Mouse (Mus musculus) liver, adult 2 months (tissue): Measurements from ENCODE around the gene Vsig10l. TPM values are rescaled to one million over a fixed set of nuclear protein-coding genes. Genes with fewer than 3 reads are reported as not detected.

Source experiments
- DNase-seq: peaks from one replicate; pipeline ENCODE4 v3.0.0-alpha.2; 2011; ENCODE audit warnings: low read depth, low spot score; ENCODE audit errors: extremely low read depth
- H3K27ac ChIP-seq: fragments of 200-500 bp; replicated peaks from 2 replicates; pipeline ENCODE4 v1.5.1; 2012; ENCODE audit warnings: low read depth, mild to moderate bottlenecking, control low read depth, inconsistent platforms, low read length; ENCODE audit not compliant: insufficient read depth
- H3K27me3 ChIP-seq: fragments of 200-500 bp; 2 replicates; pipeline ENCODE4 v1.6.1; 2012; ENCODE audit warnings: mild to moderate bottlenecking, moderate library complexity, low read length, inconsistent platforms; ENCODE audit not compliant: control insufficient read depth, insufficient read depth
- H3K36me3 ChIP-seq: fragments of 200-500 bp; 2 replicates; pipeline ENCODE4 v1.6.1; 2012; ENCODE audit warnings: low read length, inconsistent platforms; ENCODE audit not compliant: control insufficient read depth, insufficient read depth
- H3K4me1 ChIP-seq: fragments of 200-500 bp; 2 replicates; pipeline ENCODE4 v1.6.1; 2011; ENCODE audit warnings: low read length; ENCODE audit not compliant: control insufficient read depth, insufficient read depth
- H3K4me3 ChIP-seq: fragments of 200-500 bp; 2 replicates; pipeline ENCODE4 v1.5.1; 2011; ENCODE audit warnings: low read depth, mild to moderate bottlenecking, control low read depth, low read length, moderate library complexity; ENCODE audit not compliant: insufficient read depth
- H3K79me2 ChIP-seq: fragments of 200-500 bp; 2 replicates; pipeline ENCODE4 v1.6.1; 2012; ENCODE audit warnings: inconsistent platforms, mild to moderate bottlenecking, low read length, moderate library complexity; ENCODE audit not compliant: control insufficient read depth, insufficient read depth
- H3K9ac ChIP-seq: fragments of 200-500 bp; 2 replicates; pipeline ENCODE4 v1.6.1; 2012; ENCODE audit warnings: low read depth, mild to moderate bottlenecking, control low read depth, inconsistent platforms, low read length
- CTCF ChIP-seq: fragments of 200-500 bp; IDR thresholded peaks from 2 replicates; pipeline ENCODE4 v1.5.1; 2011; ENCODE audit warnings: low read depth, low read length, control low read depth
- POLR2A ChIP-seq: fragments of 200-500 bp; IDR thresholded peaks from 2 replicates; pipeline ENCODE4 v1.6.1; 2011; ENCODE audit warnings: low read length, control low read depth; ENCODE audit not compliant: insufficient read depth; ENCODE audit errors: extremely low read depth
- WGBS: fragments of 180-500 bp; shearing (Covaris S2); methylation state at CpG from one replicate; pipeline ENCODE4 v1.1.7; 2018; 5-methylcytosine and 5-hydroxymethylcytosine counted together
- polyA plus RNA-seq: library from polyadenylated mRNA; depleted of rRNA; stranded (reverse); fragments of >200 nt; gene quantifications from 2 replicates; pipeline ENCODE4 v1.2.3, GENCODE M21; 2012
- total RNA-seq: library from RNA; depleted of rRNA; stranded (reverse); fragments of >200 nt; gene quantifications from 2 replicates; pipeline ENCODE4 v1.2.3, GENCODE M21; 2014

Vsig10l gene
- total and polyA plus RNA-seq, 2 experiments: 0.37 to 1.6 TPM

DNA sequence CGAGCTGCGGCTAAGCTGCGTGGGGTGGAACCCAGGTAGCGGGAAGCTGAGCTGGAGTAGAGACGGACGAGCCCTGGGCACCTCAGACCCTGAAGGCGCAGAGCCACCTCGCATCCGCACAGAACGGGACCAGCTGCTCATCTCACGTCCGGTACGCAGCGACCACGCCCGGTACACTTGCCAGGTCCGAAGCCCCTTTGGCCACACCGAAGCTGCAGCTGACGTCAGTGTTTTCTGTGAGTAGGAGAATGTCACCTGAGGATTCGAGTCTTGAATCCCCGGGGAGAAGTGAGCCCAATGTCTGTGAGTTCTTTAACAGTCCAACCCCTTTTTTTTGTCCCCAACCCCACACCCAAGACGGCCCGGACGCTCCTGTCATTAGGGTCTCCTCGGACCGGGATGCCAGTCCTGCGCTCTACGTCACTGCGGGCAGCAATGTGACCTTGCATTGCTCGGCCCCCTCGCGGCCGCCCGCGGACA is 2.0 kb downstream of the Vsig10l start:
- H3K27ac ChIP-seq: no peak overlapping the region
- H3K9ac ChIP-seq: peak overlapping the region; percentile 48
- no peak for TF ChIP-seq POLR2A
- 0 out of 2 replicates have a peak, but pooled peaks have one; percentile 17 for TF ChIP-seq CTCF
- no peaks in the 10 kb centered on the region for H3K79me2 ChIP-seq
- peak overlapping the region; percentile 52; the same call in 1 of the 2 replicates for H3K4me3 ChIP-seq
- no peaks in the 10 kb centered on the region for H3K27me3 ChIP-seq
- DNase-seq: no peak
- H3K4me1 ChIP-seq: peaks cover 2% of the 10 kb centered on the region
- no peaks in the 10 kb centered on the region for H3K36me3 ChIP-seq
- WGBS: 25% methylated on average over 35 of the region's 35 CpGs

DNA sequence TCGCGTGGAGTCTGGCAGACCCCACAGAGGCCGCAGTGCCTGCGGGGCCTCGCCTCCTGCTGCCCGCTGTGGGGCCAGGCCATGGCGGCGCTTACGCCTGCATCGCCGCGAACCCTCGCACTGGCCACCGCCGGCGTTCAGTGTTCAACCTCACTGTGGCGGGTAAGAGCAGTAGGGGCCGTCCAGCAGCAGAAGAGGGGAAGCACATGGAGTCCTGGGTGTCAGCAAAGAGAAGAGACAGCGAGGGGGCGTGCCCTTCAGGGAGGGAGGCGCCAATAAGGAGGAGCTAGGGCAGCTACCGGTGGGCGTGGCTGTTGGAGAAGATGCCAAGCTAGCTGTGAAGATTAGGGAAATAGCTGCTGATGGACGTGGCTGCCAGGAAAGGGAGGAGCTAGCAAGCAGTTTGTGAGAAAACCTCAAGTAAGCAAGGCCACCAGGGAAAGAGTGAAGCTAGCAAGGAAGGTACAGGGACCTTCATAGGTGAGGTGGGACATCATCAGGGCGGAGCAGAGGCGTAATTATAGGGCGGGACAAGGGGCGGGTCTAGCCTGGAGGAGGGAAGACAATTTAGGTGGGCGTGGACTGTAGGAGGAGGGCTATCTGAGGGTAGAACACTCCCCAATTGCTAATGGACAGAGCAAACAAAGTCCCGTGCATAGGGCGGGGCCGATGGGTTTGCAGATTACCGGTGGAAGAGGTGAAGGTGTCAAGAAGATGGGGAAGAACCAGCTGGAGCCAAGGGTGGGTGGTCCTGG is 2.6 kb downstream of the Vsig10l start:
- Histone ChIP-seq H3K79me2 (no peaks in the 10 kb centered on the region), H3K27ac (no peak overlapping the region), H3K4me1 (peaks cover 2% of the 10 kb centered on the region), H3K27me3 (no peaks in the 10 kb centered on the region), H3K4me3 (peak overlapping the region; percentile 60), H3K9ac (peak overlapping the region; percentile 48), H3K36me3 (no peaks in the 10 kb centered on the region)
- WGBS: 3% methylated on average over 33 of the region's 33 CpGs
- no peak for TF ChIP-seq POLR2A
- TF ChIP-seq CTCF: no peak
- DNase-seq: peak; percentile 75

DNA sequence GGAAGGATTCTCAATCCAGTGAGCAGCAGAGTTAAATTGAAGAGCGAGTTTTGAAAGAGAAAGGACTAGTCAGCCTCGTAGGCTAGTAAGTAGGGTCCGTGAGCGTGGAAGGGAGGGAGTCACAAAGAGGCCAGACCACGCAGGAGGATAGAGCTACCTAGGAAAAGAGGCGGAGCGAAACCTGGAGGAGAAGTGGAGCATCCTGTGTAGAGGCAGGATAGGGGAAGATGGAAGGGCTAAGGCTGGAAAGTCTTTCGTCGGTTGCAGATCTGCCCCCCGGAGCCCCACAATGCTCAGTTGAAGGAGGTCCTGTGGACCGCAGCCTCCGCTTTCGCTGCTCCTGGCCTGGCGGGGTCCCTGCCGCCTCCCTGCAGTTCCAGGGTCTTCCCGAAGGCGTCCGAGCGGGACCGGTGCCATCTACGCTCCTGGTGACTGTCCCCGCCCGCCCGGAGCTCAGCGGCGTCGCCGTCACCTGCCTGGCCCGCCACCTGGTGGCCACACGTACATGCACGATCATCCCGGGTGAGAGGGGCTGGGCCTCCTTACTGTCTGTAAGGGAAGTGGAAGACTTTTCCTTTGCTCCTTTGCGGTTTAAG is 3.2 kb downstream of the Vsig10l start:
- Histone ChIP-seq H3K4me3 (peak overlapping the region; percentile 60), H3K27ac (no peak overlapping the region), H3K9ac (peak overlapping the region; percentile 22), H3K79me2 (no peaks in the 10 kb centered on the region), H3K27me3 (no peaks in the 10 kb centered on the region), H3K4me1 (peaks cover 2% of the 10 kb centered on the region), H3K36me3 (no peaks in the 10 kb centered on the region)
- DNase-seq: peak; percentile 33
- under 1% methylated on average over 33 of the region's 33 CpGs for WGBS
- peak; percentile 84 for TF ChIP-seq CTCF
- no peak for TF ChIP-seq POLR2A

DNA sequence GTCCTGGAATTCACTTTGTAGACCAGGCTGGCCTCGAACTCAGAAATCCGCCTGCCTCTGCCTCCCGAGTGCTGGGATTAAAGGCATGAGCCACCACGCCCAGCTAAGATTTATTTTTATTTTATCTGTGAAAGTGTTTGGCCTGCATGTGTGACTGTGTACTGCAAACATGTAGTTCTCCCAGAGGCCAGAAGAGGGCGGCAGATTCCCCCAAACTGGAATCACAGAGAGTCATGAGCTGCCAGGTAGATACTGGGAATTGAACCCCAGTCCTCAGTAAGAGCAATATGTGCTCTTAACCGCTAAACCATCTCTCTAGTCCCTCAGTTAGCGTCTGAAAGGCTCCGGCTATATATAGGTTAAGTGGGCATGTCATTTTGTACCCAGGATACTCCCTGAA is 7.4 kb downstream of the Vsig10l start:
- TF ChIP-seq CTCF: peak; percentile 67; the same call in 1 of the 2 replicates
- TF ChIP-seq POLR2A: no peak
- Histone ChIP-seq H3K4me1 (peaks cover 2% of the 10 kb centered on the region), H3K36me3 (no peaks in the 10 kb centered on the region), H3K4me3 (no peak overlapping the region), H3K27ac (no peak overlapping the region), H3K27me3 (no peaks in the 10 kb centered on the region), H3K9ac (no peak overlapping the region), H3K79me2 (no peaks in the 10 kb centered on the region)
- 75% methylated on average over 8 of the region's 8 CpGs for WGBS
- DNase-seq: no peak

DNA sequence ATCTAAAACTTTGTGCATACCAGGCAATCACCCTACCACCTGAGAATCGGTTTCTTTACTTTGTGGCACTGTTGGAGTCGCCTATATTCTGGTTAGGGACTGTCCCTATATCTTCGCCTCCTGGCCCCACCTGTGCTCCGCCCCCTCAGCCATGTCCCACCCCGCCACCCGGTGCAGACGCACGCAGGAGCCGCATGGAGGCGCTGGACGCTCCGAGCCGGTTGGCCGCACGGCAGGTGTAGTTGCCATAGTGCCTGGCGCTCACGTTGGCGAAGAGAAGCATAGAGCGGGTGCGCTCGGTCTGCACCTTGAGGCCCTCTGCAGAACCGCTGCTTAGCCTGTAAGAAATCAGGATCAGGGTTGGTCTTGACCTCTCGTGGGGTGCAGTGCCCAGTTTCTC is 12.8 kb downstream of the Vsig10l start:
- no peaks in the 10 kb centered on the region for H3K79me2 ChIP-seq
- H3K9ac ChIP-seq: no peak overlapping the region
- DNase-seq: no peak
- TF ChIP-seq POLR2A: no peak
- no peak for TF ChIP-seq CTCF
- H3K4me1 ChIP-seq: no peaks in the 10 kb centered on the region
- peaks cover 9% of the 10 kb centered on the region; the same call in 1 of the 2 replicates for H3K27me3 ChIP-seq
- 9% methylated on average over 23 of the region's 23 CpGs for WGBS
- H3K27ac ChIP-seq: no peak overlapping the region
- no peaks in the 10 kb centered on the region for H3K36me3 ChIP-seq
- H3K4me3 ChIP-seq: no peak overlapping the region

DNA sequence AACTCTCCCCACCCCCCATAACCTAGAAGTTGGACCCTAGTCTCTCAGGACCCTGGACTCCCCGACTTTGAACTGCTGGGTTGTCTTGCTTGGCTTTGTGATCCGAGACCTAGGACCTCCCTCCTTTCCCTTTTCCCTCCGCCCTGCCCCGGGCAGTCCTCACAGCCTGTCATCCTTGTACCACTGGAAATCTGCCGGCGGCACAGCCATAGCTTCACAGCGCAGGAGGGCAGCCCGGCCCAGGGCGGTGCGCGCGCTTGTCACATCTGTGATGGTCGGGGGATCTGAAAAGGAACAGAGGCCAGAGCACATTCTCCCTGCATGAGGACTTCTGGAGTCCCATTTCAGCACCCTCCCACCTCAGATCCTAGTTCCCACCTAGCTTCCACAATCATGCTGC is 13.4 kb downstream of the Vsig10l start:
- no peak for TF ChIP-seq POLR2A
- TF ChIP-seq CTCF: no peak
- no peaks in the 10 kb centered on the region for H3K4me1 ChIP-seq
- no peaks in the 10 kb centered on the region for H3K79me2 ChIP-seq
- H3K36me3 ChIP-seq: no peaks in the 10 kb centered on the region
- 9% methylated on average over 13 of the region's 13 CpGs for WGBS
- no peak overlapping the region for H3K4me3 ChIP-seq
- no peak overlapping the region for H3K9ac ChIP-seq
- DNase-seq: no peak
- H3K27me3 ChIP-seq: peaks cover 9% of the 10 kb centered on the region; the same call in 1 of the 2 replicates
- H3K27ac ChIP-seq: no peak overlapping the region
